10 mouse cellular contexts compared by ENCODE assay signal in genomic region chr8:126806591-126806990, GRCm38 (mm10).
DNase-seq lines count a peak whose midpoint lies in the region; ATAC-seq and TF ChIP-seq lines count a peak whose summit lies in the region.
"Had no signal": no experiment of that assay in that cellular context is flagged by ENCODE, and none has a peak within 500 bp of the region (broad histone marks: within the 10 kb centered on the region; RNA-seq: fewer than 3 reads in every experiment).

No protein-coding gene starts in this region.

- H3K9me3 ChIP-seq in kidney, embryonic 15.5 days (replicated peaks): no peaks in the 10 kb centered on the region
- no peaks in the 10 kb centered on the region for H3K9me3 ChIP-seq in embryonic facial prominence, embryonic 15.5 days (replicated peaks)
- no peaks in the 10 kb centered on the region for H3K9me3 ChIP-seq in liver, embryonic 12.5 days (replicated peaks)

- no peak overlapping the region for H3K4me3 ChIP-seq in kidney, embryonic 15.5 days (replicated peaks)
- no peak overlapping the region for H3K4me3 ChIP-seq in brown adipose tissue, adult 24 weeks (ENCODE audit: insufficient read depth, low read depth, low read length)
- no peak overlapping the region for H3K4me3 ChIP-seq in embryonic facial prominence, embryonic 15.5 days (replicated peaks)
- no peak overlapping the region for H3K4me3 ChIP-seq in liver, embryonic 12.5 days
- H3K4me3 ChIP-seq in cerebellum, adult 2 months (replicated peaks; ENCODE audit: insufficient read depth, low read depth, low read length): no peak overlapping the region

- ATAC-seq in kidney, embryonic 15.5 days (replicated peaks; ENCODE audit: low FRiP score): no peak
- ATAC-seq in embryonic facial prominence, embryonic 15.5 days (ENCODE audit: insufficient number of reproducible peaks, low FRiP score, low TSS enrichment, low read depth): no peak
- ATAC-seq in liver, embryonic 12.5 days: no peak

- TF ChIP-seq POLR2A in cerebellum, adult 2 months (IDR thresholded peaks at IDR 0.05; ENCODE audit: borderline replicate concordance, insufficient read depth, low read length): no peak

- no peak for DNase-seq in kidney, adult 9 months
- DNase-seq in cerebellum, adult 2 months: no peak
- no peak for DNase-seq in embryo, embryonic 11 days
- DNase-seq: cerebellum, adult 18-20 months; midbrain, embryonic 14.5 days; thymus, adult 18-20 months had no signal

- H3K4me1 ChIP-seq in kidney, embryonic 15.5 days: peaks cover 22% of the 10 kb centered on the region
- H3K4me1 ChIP-seq in brown adipose tissue, adult 24 weeks (ENCODE audit: control insufficient read depth, insufficient read depth, insufficient read length, low read length): peaks cover 33% of the 10 kb centered on the region
- H3K4me1 ChIP-seq in embryonic facial prominence, embryonic 15.5 days: no peaks in the 10 kb centered on the region
- H3K4me1 ChIP-seq in liver, embryonic 12.5 days: peaks cover 48% of the 10 kb centered on the region
- peaks cover 3% of the 10 kb centered on the region; the same call in 1 of the 2 replicates for H3K4me1 ChIP-seq in cerebellum, adult 2 months (ENCODE audit: control insufficient read depth, insufficient read depth, low read length)

- no peak overlapping the region for H3K9ac ChIP-seq in kidney, embryonic 15.5 days
- H3K9ac ChIP-seq in embryonic facial prominence, embryonic 15.5 days: no peak overlapping the region
- H3K9ac ChIP-seq in liver, embryonic 12.5 days: no peak overlapping the region

- H3K27ac ChIP-seq in kidney, embryonic 15.5 days: peak overlapping the region; percentile 93
- peak overlapping the region; percentile 95 for H3K27ac ChIP-seq in brown adipose tissue, adult 24 weeks (replicated peaks; ENCODE audit: low read depth, low read length)
- H3K27ac ChIP-seq in embryonic facial prominence, embryonic 15.5 days (replicated peaks): 0 out of 2 replicates have a peak overlapping the region, but pooled peaks have one; percentile 65
- peak overlapping the region; percentile 52 for H3K27ac ChIP-seq in liver, embryonic 12.5 days
- H3K27ac ChIP-seq in cerebellum, adult 2 months (ENCODE audit: insufficient read depth, low read length): no peak overlapping the region

- no peaks in the 10 kb centered on the region for H3K27me3 ChIP-seq in kidney, embryonic 15.5 days
- H3K27me3 ChIP-seq in embryonic facial prominence, embryonic 15.5 days: no peaks in the 10 kb centered on the region
- H3K27me3 ChIP-seq in liver, embryonic 12.5 days (replicated peaks): peaks cover 9% of the 10 kb centered on the region
- no peaks in the 10 kb centered on the region for H3K27me3 ChIP-seq in cerebellum, adult 2 months (ENCODE audit: control insufficient read depth, insufficient read depth, low read length)

- H3K4me2 ChIP-seq in kidney, embryonic 15.5 days: no peak overlapping the region
- no peak overlapping the region for H3K4me2 ChIP-seq in embryonic facial prominence, embryonic 15.5 days (replicated peaks)
- H3K4me2 ChIP-seq in liver, embryonic 12.5 days: no peak overlapping the region

- 88% methylated on average over 2 of the region's 2 CpGs for WGBS in kidney, embryonic 15.5 days
- 91% methylated on average over 2 of the region's 2 CpGs for WGBS in embryonic facial prominence, embryonic 15.5 days
- WGBS in liver, embryonic 12.5 days (ENCODE audit: insufficient replicate concordance): 66% methylated on average over 2 of the region's 2 CpGs
- WGBS in cerebellum, adult 2 months: 91% methylated on average over 2 of the region's 2 CpGs

- TF ChIP-seq CTCF in cerebellum, adult 2 months (IDR thresholded peaks at IDR 0.05; ENCODE audit: borderline replicate concordance, insufficient read depth, low read depth, low read length): no peak

- H3K36me3 ChIP-seq in kidney, embryonic 15.5 days: no peaks in the 10 kb centered on the region
- H3K36me3 ChIP-seq in embryonic facial prominence, embryonic 15.5 days: no peaks in the 10 kb centered on the region
- H3K36me3 ChIP-seq in liver, embryonic 12.5 days: no peaks in the 10 kb centered on the region
